Mouse (Mus musculus): ENCODE measurements around the gene Kitl. TPM values are rescaled to one million over a fixed set of nuclear protein-coding genes. Genes with fewer than 3 reads are reported as not detected.

Gene Kitl
- total RNA-seq (2023): under 1 TPM; 0.24 to 0.47 TPM

DNA sequence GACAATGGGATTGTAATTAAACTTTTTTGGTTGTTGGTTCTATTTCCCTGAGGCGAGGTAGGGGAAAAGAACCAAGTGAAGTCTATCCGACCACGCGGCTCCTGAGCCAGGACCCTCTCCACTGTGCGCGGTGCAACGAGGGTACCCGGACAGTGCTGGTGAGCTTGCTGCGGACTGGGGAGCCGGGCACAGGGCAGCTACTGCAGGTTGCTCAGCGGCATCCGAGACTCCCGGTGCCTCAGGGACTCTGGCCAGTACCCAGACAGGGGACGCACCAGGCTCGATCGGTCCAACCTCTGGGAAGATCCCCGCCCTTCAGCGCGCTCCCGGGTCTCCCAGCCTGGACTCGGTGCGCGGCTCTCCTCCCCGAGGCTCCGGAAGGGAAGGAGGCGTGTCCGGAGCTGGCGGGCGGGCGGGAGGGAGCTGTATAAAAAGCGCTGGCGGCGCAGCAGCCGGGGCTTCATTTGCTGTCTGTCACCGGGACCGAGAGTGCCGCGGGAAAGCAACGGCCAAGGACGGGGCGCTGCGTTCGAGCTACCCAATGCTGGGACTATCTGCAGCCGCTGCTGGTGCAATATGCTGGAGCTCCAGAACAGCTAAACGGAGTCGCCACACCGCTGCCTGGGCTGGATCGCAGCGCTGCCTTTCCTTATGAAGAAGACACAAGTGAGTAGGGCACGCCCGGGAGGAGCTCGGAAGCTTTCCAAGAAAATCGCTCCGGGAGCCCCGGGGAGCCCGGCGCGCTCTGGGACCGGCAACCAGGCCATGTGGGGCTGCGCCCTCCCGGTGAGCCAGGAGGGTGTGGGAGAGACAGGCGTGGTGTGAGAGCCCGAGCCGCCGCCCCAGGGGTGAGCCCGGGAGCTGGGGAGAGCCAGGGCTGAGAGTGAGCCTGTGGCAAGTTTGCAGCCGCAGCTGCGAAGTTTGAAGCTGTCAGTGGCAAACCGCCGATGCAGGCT lies at the start of gene Kitl:
Gene Kitl (plus strand): TSS at position 261 of the 956 bp plus-strand sequence.

All from neutrophil, adult 59 days (primary cell).